Mouse (Mus musculus) liver, embryonic 16.5 days (tissue): ENCODE data around the gene Caln1. TPM values are rescaled to one million over a fixed set of nuclear protein-coding genes. Genes with fewer than 3 reads are reported as not detected.

Source experiments
- ATAC-seq: fragments of 200-750 bp; cut with Nextera tagmentation; 2 replicates; pipeline ENCODE4 v1.8.0; 2017; ENCODE audit warnings: low read depth, mild to moderate bottlenecking, moderate number of reproducible peaks, moderate library complexity
- H3K27ac ChIP-seq: fragments of 300-500 bp; sonication (generic); 2 replicates; pipeline ENCODE4 v1.5.1; 2014; ENCODE audit warnings: mild to moderate bottlenecking, low read length
- H3K27me3 ChIP-seq: fragments of 300-500 bp; sonication (generic); 2 replicates; pipeline ENCODE4 v1.6.1; 2014; ENCODE audit warnings: low read depth, low read length, mixed read lengths; ENCODE audit not compliant: control insufficient read depth, insufficient read depth
- H3K36me3 ChIP-seq: fragments of 300-500 bp; sonication (generic); 2 replicates; pipeline ENCODE4 v1.6.1; 2014; ENCODE audit warnings: mild to moderate bottlenecking; ENCODE audit not compliant: control insufficient read depth, insufficient read depth
- H3K4me1 ChIP-seq: fragments of 300-500 bp; sonication (generic); 2 replicates; pipeline ENCODE4 v1.6.1; 2014; ENCODE audit warnings: low read depth, low read length, mixed read lengths; ENCODE audit not compliant: control insufficient read depth
- H3K4me2 ChIP-seq: fragments of 300-500 bp; sonication (generic); 2 replicates; pipeline ENCODE4 v1.6.1; 2014; ENCODE audit warnings: low read depth, low read length, mixed read lengths
- H3K4me3 ChIP-seq: fragments of 300-500 bp; sonication (generic); 2 replicates; pipeline ENCODE4 v1.5.1; 2014; ENCODE audit warnings: low read depth, mild to moderate bottlenecking, low read length
- H3K9ac ChIP-seq: fragments of 300-500 bp; sonication (generic); 2 replicates; pipeline ENCODE4 v1.6.1; 2014; ENCODE audit warnings: low read depth, low read length
- H3K9me3 ChIP-seq: fragments of 300-500 bp; sonication (generic); replicated peaks from 2 replicates; pipeline ENCODE4 v1.6.1; 2016; ENCODE audit warnings: low read length; ENCODE audit not compliant: control insufficient read depth
- WGBS: fragments of 180-500 bp; shearing (Covaris S2); extraction: QIAGEN DNeasy Blood & Tissue Kit; methylation state at CpG from one replicate; pipeline ENCODE4 v1.1.7; 2014; ENCODE audit not compliant: insufficient replicate concordance; 5-methylcytosine and 5-hydroxymethylcytosine counted together
- polyA plus RNA-seq: library from polyadenylated mRNA; unstranded; fragments of >200 nt; fragmentation: Nextera tagmentation; extraction: Ambion mirVana; gene quantifications from 2 replicates; pipeline ENCODE4 v1.2.1, GENCODE M21; 2015

The Caln1 gene
- polyA plus RNA-seq, 1 experiment from 2014 or later, result not detected

DNA sequence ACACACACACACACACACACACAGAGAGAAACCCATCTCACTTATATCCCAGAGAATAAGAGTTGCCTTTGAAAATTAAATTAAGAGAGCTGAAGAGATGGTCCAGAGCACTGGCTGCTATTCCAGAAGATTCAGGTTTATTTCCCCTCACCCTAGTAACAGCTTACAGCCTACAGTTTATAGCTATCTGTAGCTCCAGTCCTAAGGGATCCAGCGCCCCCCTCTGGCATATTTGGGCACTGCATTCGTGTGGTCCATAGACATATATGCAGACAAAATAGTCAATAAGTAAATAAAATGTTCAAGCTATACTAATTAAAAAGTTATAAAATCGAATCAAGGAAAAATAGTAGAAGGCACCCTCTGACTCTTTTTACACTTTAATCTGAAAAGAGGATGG is 442.0 kb downstream of the Caln1 start:
- Histone ChIP-seq H3K36me3 (no peaks in the 10 kb centered on the region), H3K9ac (no peak overlapping the region), H3K4me3 (no peak overlapping the region), H3K4me2 (no peak overlapping the region), H3K27me3 (no peaks in the 10 kb centered on the region), H3K27ac (no peak overlapping the region), H3K9me3 (peaks cover 4% of the 10 kb centered on the region), H3K4me1 (no peaks in the 10 kb centered on the region)
- WGBS, result 11% methylated on average over 3 of the region's 3 CpGs
- ATAC-seq, result no peak

DNA sequence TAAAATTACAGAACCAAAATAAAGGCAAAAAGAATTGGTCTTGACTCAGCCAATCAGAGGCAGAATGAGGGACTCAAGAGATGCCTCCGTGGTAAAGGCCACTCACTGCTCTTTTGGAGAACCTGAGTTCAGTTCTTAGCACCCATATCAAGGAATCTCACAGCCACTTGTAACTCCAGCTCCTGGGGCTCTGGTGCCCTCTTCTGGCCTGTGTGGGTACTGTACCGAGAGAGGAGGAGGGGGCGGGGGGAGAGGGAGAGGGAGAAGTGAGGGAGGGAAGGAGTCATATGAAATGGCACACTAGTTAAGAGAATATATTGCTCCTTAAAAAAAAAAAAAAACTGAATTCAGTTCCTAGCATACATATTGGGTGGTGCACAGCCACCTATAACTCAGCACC is 442.7 kb downstream of the Caln1 start:
- H3K27ac ChIP-seq, result no peak overlapping the region
- H3K4me3 ChIP-seq, result no peak overlapping the region
- WGBS, result 60% methylated on average over 3 of the region's 3 CpGs
- H3K9ac ChIP-seq, result no peak overlapping the region
- no peaks in the 10 kb centered on the region; the same call in 1 of the 2 replicates for H3K9me3 ChIP-seq
- H3K4me2 ChIP-seq, result no peak overlapping the region
- no peaks in the 10 kb centered on the region for H3K27me3 ChIP-seq
- no peak for ATAC-seq
- no peaks in the 10 kb centered on the region for H3K36me3 ChIP-seq
- no peaks in the 10 kb centered on the region for H3K4me1 ChIP-seq

DNA sequence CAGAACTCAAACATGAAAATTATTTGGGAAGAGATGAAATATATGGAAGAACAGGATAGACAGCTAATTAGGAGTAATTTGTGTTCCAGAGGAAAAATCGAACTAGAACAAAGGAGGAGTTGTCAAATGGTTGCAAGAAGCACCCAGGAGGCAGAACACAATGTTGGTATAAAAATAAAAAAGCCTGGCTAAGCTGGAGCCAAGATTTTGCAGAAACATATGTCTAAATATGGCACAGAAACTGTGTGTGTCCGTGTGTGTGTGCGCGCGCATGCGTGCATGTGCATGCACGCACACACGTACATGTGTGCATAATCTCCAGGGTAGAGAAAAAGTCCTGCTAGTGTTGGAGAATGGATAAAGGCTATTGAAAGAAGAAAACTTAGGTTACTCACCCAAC is 443.3 kb downstream of the Caln1 start:
- Histone ChIP-seq H3K4me1 (no peaks in the 10 kb centered on the region), H3K27ac (no peak overlapping the region), H3K4me3 (no peak overlapping the region), H3K9me3 (no peaks in the 10 kb centered on the region; the same call in 1 of the 2 replicates), H3K36me3 (no peaks in the 10 kb centered on the region), H3K27me3 (no peaks in the 10 kb centered on the region), H3K4me2 (no peak overlapping the region), H3K9ac (no peak overlapping the region)
- ATAC-seq, result no peak
- WGBS, result 84% methylated on average over 8 of the region's 8 CpGs

DNA sequence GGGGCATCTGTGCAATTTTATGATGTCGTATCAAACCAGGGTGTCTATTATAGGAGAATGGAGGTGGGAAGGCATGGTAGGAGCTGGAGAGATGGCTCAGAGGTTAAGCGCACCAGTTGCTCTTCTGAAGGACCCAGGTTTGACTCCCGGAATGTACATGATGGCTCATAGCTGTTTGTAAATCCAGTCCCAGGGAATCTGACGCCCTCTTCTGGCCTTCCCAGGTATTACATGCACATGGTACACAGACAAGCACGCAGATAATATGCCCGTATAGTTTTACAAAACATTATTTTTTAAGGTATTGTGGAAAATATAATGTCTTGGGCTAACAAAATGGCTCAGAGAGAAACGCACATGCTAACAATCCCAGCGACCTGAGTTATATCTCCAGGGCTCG is 443.8 kb downstream of the Caln1 start:
- no peak overlapping the region for H3K4me3 ChIP-seq
- H3K27me3 ChIP-seq, result no peaks in the 10 kb centered on the region
- H3K27ac ChIP-seq, result no peak overlapping the region
- no peaks in the 10 kb centered on the region; the same call in 1 of the 2 replicates for H3K9me3 ChIP-seq
- 72% methylated on average over 9 of the region's 9 CpGs for WGBS
- H3K9ac ChIP-seq, result no peak overlapping the region
- H3K36me3 ChIP-seq, result no peaks in the 10 kb centered on the region
- no peak for ATAC-seq
- H3K4me2 ChIP-seq, result no peak overlapping the region
- H3K4me1 ChIP-seq, result no peaks in the 10 kb centered on the region

DNA sequence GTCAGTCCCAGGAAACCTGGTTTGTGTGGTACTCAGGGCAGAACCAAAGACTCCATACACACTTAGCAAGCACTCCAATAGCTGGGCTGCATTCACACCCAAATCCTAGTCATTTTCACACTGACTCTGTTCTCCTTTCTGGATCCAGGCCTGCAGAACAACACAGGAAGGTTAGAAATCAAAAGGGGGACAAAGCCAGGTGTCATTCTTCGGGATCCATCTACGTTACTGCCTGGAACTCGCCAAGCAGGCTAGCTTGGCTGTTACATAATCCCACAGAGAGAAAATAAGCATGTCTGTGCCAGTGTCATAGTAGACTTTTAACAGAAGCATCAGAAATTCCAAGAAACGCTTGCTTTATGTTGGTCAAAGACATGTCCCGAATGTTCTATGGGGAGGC is 446.1 kb downstream of the Caln1 start:
- Histone ChIP-seq H3K27ac (no peak overlapping the region), H3K4me2 (no peak overlapping the region), H3K27me3 (no peaks in the 10 kb centered on the region), H3K36me3 (no peaks in the 10 kb centered on the region), H3K9me3 (no peaks in the 10 kb centered on the region), H3K4me3 (no peak overlapping the region), H3K9ac (no peak overlapping the region), H3K4me1 (no peaks in the 10 kb centered on the region)
- no peak for ATAC-seq
- WGBS, result 70% methylated on average over 5 of the region's 5 CpGs

DNA sequence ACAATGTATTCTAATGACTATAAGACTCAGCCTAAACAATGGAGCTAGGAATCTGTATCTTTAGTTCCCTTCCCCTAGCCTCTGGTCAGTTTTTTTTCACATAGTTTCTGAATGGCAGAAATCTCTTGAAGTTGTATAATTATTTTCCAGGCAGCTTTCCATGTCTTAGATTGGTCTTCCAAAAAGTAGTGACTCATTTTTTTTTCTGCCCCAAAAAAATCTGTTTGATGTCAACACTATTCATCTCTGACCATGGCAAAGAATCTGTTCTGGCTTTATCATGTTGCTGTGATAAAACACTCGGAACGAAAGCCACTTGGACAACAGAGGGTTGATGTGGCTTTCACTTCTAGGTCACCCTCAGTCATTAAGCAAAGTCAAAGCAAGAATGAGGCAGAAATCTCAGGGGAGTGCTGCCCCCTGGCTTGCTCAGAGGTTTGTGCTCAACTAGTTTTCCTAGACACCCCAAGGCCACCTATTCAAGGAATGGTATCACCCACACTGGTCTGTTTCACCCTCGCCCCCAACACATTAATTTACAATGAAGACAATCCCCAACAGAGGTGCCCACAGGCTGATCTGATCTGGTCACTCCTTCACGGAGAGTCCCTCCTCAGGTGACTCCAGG is 450.9 kb downstream of the Caln1 start:
- ATAC-seq, result no peak
- WGBS, result 53% methylated on average over 4 of the region's 4 CpGs
- H3K27me3 ChIP-seq, result no peaks in the 10 kb centered on the region

DNA sequence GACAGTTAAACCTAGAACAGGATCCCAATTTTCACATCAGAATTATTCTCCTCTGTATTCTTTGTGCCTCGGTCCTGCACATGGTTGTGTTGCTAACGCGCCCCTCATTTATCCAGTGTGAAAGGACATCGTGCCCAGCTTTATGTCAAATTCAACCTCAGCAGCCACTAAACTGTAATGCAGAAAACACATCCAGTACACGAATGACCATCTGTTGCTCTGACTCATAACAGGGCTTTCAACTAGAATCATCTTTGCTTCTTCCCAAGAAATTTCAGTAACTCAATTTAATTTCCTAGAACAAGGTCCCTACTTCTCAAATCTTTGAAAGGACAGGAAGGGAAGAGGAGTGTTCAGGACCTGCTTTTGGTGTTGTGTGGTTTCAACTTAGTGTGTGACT is 451.4 kb downstream of the Caln1 start:
- H3K36me3 ChIP-seq, result no peaks in the 10 kb centered on the region
- no peak overlapping the region for H3K4me2 ChIP-seq
- no peak for ATAC-seq
- WGBS, result 70% methylated on average over 5 of the region's 5 CpGs
- H3K9ac ChIP-seq, result no peak overlapping the region
- H3K4me1 ChIP-seq, result no peaks in the 10 kb centered on the region
- H3K9me3 ChIP-seq, result no peaks in the 10 kb centered on the region
- no peaks in the 10 kb centered on the region for H3K27me3 ChIP-seq
- no peak overlapping the region for H3K4me3 ChIP-seq
- H3K27ac ChIP-seq, result no peak overlapping the region

More for the DNA sequence above, 450.9 kb downstream of the Caln1 start:
- Histone ChIP-seq H3K36me3 (no peaks in the 10 kb centered on the region), H3K27ac (no peak overlapping the region), H3K4me3 (no peak overlapping the region), H3K4me1 (no peaks in the 10 kb centered on the region), H3K4me2 (no peak overlapping the region), H3K9ac (no peak overlapping the region), H3K9me3 (no peaks in the 10 kb centered on the region)

DNA sequence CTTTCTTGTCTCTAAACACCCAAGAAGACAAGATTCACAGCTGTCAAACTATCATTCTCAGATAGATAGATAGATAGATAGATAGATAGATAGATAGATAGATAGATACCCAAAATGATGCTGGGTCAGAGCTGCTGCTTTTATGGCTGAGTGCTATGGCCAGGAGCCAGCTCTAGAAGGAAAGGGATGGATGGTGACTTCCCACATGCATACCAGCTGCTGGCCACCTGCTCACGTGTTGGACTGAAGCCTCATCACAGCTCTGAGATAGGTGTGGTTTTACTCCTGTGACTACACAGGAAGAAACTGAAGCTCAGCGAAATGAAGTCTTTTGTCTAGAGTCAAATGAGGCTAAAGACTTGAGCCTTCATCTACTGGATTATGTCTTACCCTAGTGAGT is 456.5 kb downstream of the Caln1 start:
- Histone ChIP-seq H3K9ac (no peak overlapping the region), H3K4me1 (no peaks in the 10 kb centered on the region), H3K27me3 (no peaks in the 10 kb centered on the region), H3K4me3 (no peak overlapping the region), H3K4me2 (no peak overlapping the region), H3K27ac (no peak overlapping the region), H3K36me3 (no peaks in the 10 kb centered on the region), H3K9me3 (no peaks in the 10 kb centered on the region; the same call in 1 of the 2 replicates)
- no peak for ATAC-seq
- WGBS, result 46% methylated on average over 2 of the region's 2 CpGs

DNA sequence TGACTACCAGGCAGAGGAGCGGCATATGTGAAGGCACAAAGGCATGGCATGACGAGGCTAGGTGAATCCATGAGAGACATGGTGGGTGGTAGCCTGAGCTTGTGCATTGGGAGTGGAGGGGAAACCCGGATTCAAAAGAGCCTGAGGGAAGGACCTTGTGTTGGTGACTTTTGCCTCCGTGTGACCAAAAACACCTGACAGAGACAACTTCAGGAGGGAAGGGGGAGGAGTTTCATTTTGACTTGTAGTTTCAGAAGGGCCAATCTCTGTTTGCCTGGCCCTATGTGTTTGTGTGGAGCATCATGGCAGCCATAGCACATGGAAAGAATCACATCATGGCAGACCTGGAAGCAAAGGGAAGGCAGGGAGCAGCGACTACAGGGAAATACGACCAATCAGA is 479.3 kb downstream of the Caln1 start:
- no peak for ATAC-seq
- 63% methylated on average over 6 of the region's 6 CpGs for WGBS

More for the DNA sequence above, 479.3 kb downstream of the Caln1 start:
- no peak overlapping the region for H3K9ac ChIP-seq
- H3K36me3 ChIP-seq, result no peaks in the 10 kb centered on the region
- H3K4me2 ChIP-seq, result no peak overlapping the region
- H3K9me3 ChIP-seq, result no peaks in the 10 kb centered on the region
- H3K27me3 ChIP-seq, result no peaks in the 10 kb centered on the region
- H3K4me1 ChIP-seq, result no peaks in the 10 kb centered on the region
- no peak overlapping the region for H3K27ac ChIP-seq
- H3K4me3 ChIP-seq, result no peak overlapping the region
